Mouse (Mus musculus): ENCODE measurements at regions not wholly inside any gene's neighbourhood (a gene's known extent, or its start where the extent isn't known, plus 50 kb on each side); places are given as distances from the start of the nearest gene placed in this dataset.

- TF ChIP-seq POLR2A (IDR thresholded peaks at IDR 0.05; ENCODE audit: borderline replicate concordance, extremely low read depth, low read depth, low read length) (no peak), CTCF (IDR thresholded peaks at IDR 0.05; ENCODE audit: insufficient read depth, low read length) (no peak)
Observed at GRCm38 (mm10) chr12:39342327-39342726, 563.1 kb downstream of the Etv1 start.
